Mouse (Mus musculus) megakaryocyte-erythroid progenitor cell, adult 5-6 weeks (primary cell): ENCODE measurements around the gene Sec31a. TPM values are rescaled to one million over a fixed set of nuclear protein-coding genes. Genes with fewer than 3 reads are reported as not detected.

Experiments used
- ATAC-seq: replicated peaks from 2 replicates; pipeline ENCODE4 v1.8.0; 2016; ENCODE audit warnings: mild to moderate bottlenecking, inconsistent platforms; ENCODE audit not compliant: severe bottlenecking, poor library complexity, low FRiP score, low TSS enrichment
- total RNA-seq, 2 experiments: library from RNA; stranded (forward) in 1 of 2; stranded (reverse) in 1 of 2; fragments of 200-1000, 215-1000 nt in 1 of 2; fragments of >200 nt in 1 of 2; fragmentation: Nextera tagmentation in 1 of 2; gene quantifications; 2 replicates each; pipeline ENCODE4 v1.2.3; 2014 to 2017

Gene Sec31a
- total RNA-seq, 2 experiments from 2014 or later: 121 TPM

DNA sequence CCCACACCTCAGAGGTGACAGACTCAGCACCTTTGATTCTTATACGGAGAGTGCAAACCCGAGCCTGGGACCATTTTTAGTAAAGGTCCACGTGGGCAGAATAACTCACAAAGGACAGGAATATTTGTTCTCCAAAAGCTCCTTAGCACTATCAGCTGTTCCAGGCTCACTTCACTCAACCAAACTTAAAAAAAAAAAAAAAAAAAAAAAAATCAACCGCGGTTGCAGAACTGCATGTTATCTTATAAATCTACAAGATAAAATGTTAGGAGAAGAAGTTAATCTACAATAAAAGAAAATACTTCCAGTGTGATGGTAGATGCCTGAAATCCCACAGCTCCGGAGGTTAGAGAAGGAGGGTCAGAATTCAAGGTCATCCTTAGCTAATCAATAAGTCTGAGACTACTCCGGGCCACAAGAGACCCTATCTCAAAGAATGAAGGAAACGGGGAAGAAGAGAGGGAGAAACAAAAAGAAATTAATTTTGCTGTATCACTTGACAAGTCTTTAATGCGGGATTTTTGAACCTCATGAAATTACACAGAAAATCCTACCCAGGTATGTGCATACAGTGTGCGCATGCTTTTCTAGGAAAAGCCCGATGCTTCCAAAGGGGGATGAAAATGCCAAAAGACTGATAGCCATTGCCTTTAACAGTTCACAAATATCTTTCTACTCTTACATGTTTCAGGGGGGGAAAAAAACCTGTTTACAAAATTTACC is 1.4 kb downstream of the Sec31a start:
- ATAC-seq: no peak

DNA sequence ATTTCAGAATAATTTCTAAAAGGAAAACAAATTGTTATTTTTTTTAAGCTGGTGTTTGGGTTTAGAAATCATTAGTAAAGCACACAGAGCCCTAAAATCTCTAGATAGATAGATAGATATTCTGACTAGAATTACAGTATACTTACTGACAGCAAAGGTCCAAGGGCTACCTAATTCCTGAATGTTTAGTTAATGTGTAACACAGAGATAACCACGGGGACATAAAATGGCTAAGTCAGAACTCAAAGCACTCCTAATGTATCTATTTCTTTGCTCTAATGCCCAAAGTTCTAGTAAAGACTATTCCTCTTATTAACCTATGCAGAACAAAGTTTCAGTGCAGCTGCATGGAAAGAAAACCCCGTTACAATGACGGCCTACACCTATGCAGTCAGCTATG is 3.1 kb downstream of the Sec31a start:
- no peak for ATAC-seq

DNA sequence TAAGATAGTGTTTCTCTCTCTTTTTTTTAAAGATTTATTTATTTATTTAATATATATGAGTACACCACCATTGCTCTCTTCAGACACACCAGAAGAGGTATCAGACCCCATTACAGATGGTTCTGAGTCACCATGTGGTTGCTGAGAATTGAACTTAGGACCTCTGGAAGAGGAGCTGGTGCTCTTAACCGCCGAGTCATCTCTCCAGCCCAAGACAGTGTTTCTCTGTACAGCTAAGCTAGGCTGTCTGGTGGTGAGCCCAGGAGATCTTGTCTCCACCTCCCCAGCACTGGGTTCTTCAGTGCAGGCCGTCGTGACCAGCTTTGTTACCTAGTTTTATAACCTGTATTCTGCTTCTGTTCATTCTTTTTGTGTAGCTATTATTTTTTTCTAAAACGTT is 5.8 kb downstream of the Sec31a start:
- no peak for ATAC-seq

DNA sequence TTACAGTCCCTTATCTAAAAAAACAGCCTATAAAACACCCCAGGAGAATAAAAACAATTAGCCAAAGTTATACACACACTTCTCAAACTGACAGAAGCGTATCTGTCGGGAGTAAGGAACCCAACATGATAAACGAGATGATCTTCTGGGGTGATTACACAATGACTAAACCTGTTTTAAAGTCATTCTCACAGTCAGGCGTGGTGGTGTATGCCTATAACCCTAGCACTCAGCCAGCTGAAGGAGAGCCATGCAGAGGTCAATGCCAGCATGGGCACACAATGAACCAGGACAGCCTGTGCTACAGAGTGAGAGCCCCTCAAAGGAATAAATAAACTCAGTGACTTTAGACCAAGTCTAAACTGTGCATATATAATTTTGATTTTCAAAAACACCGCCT is 7.5 kb downstream of the Sec31a start:
- ATAC-seq: no peak; the same call in 1 of the 2 replicates

DNA sequence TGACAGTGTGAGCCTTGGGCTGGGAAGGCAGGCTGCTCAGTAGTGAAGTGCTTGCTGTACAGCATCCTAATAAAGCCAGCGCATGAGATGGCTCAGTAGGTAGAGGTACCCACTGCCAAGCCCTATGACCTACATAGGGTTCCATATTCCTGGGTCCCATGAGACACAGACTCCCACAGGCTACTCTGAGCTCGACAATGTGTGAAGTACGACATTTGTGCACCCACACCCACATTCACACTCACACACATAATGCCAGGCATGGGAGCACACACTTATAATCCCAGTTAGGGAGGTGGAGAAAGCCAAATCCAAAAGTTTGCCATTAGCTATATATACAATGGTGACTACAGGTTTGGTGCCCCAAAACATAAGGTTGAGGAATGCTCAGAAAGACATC is 19.3 kb downstream of the Sec31a start:
- ATAC-seq: no peak

DNA sequence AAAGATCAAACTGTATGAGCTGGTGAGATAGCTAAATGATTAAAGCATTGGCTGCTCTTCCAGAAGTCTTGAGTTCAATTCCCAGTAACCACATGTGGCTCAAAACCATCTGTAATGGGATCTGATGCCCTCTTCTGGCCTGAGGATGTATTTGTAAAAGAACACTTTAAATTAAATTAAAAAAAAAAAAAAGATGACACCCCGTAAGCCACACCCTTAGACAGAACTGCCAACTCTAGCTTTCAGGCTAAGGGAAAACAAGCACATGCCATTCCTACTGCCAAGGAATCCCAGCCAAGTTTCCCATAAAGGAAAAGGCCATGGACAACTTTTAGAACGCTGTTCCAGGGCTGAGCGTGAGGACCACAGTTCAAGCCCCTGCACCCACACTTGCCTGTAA is 22.4 kb downstream of the Sec31a start:
- 0 out of 2 replicates have a peak, but pooled peaks have one; percentile 47 for ATAC-seq

DNA sequence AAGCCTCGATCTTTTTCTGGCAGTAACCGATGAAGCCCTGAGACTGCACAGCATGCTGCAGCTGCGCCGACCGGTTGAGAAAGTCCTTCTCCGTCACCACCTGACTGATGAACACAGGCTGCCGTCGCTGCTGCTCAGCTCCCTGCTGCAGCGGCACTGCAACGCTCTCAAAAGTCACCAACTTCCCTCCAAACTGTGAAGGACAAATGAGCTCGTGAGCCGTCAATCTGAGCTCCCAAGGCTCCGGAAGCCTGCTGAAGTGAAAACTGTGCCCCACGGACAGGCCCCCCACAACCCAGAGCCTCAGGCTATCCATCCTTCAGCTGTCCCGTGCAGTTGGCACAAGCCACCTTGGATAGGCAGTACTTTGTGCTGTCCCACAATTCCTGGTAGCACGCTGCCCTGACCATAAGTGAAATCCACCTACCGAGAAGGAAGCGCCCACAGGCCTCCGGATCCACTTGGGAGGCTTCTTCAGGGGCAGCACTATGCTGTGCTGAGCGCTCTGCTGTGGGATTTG is 23.5 kb downstream of the Sec31a start:
- ATAC-seq: no peak

DNA sequence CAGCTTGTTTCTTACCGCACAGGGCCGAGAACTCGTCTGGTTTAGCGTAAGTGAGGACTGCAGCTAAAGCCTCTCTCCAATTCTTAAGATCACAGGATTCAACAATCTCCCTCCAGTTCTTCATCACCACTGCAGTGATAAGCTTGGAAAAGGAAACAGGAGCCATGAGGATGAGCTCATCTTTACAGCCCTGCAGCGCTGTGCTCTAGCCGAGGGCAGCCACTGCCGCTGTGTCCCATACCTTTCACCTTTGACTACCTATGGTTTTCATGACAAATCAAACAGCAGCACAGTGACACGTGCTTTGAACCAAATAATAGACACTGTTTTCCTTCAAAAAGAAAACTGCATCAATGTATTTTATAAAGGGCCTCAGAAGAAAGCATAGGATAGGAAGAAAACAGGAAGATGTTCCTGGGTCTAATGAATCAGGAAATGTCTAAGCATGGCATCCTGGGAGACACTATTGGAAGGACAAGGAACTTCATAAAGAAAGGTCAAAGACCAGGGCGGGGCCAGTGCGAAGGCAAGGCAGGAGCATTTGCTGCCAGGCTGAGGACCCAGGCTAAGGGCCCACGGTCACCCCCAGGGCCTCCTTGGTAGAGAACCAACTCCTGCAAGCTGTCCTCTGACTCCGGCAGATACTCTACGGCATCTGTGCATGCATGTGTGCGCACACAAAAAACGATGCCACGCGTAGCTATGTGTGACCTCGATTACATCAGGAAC is 32.1 kb downstream of the Sec31a start:
- ATAC-seq: no peak

DNA sequence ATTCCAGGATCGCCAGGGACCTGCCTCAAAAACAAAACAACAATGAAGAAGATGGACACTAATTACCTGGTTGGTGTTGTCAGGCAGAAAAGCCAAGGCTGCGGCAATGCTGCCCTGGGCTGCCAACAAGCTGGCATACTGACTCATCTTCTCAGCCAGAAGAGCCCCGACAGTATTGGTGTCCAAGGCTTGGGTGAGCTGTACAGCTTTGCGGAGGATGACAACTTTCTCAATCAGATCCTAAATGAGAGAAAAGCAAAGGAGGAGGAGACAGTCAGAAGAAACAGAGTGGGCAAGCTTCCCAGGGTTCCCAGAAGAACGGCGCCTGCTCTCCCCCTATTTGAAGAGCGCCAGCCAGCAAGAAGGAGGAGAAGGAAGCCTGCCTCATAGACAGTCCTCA is 34.9 kb downstream of the Sec31a start:
- no peak for ATAC-seq

DNA sequence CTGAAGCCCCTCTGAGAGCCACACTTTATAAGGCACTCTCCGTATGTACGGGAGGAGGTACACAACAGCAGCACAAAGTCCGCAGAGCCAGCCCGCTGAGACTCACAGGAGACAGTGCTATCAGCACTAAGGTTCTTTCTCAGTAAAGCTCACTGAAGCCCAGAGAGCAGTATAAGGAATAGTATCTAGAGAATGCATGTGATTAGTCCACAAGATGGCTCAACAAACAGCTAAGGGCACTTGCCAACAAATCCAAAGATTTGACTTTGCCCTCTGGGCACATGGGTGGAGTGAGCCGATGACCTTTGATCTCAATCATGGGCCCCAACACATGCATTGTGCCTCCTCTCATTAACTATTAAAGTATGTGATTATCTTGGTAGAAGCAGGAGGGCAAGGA is 35.8 kb downstream of the Sec31a start:
- ATAC-seq: no peak

DNA sequence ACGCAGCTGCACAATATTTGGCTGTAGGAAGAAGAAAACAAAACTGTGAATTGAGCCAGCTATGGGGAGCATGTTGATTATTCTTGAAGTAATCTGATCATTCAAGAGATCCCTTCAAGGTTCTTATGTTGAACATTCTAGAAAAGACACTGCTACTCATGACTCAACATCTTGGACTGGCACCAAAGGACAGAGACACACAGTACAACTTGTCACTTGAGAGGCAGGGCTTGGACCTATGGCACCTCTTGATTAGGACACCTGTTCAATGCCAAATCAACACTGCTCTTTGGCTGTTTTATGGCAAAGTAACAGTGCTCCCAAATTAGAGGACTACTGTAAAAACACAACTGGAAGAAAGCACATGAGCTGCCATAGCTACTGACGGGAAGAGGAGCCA is 37.1 kb downstream of the Sec31a start:
- ATAC-seq: no peak

DNA sequence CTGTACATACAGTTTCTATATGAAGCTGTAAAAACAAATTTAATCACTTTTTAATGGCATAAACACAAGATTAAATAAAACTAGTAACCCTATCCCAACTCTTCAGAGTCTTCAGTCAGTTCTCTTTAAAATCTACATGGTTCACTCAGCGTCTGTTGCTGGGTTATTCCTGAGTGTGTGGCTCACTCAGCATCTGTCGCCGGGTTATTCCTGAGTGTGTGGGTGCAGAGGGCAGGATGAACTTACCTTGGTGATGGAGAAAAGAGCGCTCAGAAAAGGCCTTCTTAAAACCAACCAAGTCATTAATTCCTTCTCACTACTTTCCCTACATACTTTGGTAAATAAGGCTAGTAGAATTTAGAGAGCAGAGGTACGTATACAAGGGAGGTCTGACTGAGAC is 37.8 kb downstream of the Sec31a start:
- ATAC-seq: no peak

DNA sequence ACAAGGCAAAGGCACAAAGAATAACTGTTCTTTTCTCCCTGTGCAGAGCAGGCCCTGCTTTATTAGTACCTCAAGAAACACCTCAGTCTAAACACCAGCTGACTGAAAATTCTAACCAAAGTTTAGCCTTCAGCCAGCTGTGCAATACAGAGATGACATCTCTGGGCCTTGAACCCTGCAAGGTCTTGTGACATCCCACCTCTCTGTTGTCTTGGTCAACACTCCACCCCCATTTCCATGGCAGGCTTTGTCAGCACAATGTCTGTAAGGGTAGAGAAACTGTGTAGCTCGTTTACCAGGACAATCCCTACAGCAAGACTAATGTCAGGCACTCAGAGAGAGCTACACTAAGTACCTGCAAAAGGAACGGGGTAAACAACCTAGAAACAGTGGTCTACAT is 38.7 kb downstream of the Sec31a start:
- no peak for ATAC-seq

DNA sequence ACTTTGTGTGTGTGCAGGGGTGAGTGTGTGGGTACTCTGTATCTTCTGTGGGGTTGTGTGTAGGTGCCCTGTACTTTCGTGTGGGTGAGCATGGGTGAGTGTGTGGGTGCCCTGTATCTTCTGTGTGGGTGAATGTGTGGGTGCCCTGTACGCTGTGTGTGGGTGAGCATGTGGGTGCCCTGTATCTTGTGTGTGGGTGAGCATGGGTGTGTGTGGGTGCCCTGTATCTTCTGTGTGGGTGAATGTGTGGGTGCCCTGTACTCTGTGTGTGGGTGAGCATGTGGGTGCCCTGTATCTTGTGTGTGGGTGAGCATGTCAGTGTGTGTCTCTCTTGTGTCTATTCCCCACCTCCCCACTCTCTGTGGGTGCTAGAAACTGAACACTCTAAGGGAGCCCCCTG is 41.3 kb downstream of the Sec31a start:
- no peak for ATAC-seq

DNA sequence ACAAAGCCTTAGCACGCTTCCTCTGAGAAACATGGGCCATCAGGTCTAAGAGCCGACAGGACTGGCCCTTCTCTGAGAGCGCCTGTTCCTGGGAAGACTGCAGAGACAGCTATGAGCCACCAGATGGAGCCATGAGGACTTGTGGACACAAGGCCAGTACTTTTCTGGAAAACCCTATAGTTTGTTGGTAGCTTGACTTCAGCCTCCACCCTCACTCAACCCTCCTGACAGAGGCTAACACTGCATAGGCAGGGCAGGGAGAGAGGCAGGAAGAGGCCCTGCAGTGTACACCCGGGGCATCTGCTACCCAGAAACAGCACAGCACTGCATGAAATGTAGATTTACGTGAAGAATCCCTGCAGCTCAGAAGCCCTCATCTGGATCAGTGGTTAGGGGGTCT is 42.1 kb downstream of the Sec31a start:
- ATAC-seq: peak; percentile 86

DNA sequence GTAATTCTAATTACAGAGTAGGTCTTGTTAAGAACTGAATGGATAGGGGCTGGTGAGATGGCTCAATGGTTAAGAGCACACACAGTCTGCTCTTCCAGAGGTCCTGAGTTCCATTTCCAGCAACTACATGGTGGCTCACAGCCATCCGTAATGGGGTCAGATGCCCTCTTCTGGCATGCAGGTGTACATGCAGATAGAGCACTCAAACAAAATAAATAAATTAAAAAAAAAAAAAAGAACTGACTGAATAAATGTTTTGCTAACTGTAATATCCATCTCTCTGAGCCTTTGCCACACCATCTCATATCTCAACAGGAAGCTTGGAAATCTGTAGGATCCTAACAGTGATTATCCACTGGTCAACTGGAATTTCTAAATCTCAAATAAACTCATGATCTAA is 45.1 kb downstream of the Sec31a start:
- ATAC-seq: no peak

DNA sequence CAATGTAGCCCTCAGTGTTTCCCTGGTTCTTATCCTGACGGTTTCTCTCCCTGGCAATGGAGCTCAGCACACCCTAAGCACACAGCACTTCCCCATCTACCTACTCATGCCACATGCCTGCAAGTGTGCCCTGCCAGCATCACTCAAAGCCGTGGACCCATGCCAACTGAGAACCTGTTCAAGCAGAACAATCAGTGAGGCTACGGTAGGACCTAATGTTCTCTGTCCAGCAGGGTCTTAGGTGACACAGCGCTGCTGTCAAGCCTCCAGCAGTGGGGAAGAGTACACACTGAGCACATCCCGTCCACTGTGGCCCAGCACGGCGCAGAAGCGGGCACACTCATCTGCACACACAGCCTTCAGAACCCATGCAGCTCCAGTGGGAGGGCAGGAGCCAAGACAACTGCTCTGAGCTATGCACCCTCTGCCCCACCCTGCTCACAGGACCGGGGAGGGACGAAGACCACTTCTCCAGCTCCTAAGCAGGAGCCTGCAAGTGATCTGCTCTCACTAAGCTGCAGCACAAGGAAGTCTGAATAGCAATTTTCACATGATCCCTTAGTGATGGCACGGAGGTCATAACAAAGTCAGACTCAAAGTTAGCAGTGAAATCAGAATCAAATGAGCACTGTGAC is 46.1 kb downstream of the Sec31a start:
- ATAC-seq: no peak

DNA sequence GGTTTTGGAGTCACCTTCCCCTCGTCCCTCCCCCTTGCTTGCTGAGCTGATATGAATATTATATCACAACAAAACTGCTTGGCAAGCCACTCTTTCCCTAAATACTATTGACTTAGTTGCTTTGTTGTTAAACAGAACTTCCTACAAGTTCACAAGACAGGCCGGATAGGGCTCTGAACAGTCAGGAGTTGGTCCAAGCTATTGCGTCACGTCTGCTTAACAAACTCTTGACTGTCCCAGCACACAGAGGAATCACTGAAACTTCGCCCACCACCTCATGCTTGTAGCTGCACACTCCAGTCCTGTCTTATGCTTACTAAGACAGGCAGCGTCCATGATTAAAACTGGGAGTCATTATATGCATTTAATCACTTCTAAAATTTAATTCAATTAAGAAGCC is 46.9 kb downstream of the Sec31a start:
- no peak for ATAC-seq

DNA sequence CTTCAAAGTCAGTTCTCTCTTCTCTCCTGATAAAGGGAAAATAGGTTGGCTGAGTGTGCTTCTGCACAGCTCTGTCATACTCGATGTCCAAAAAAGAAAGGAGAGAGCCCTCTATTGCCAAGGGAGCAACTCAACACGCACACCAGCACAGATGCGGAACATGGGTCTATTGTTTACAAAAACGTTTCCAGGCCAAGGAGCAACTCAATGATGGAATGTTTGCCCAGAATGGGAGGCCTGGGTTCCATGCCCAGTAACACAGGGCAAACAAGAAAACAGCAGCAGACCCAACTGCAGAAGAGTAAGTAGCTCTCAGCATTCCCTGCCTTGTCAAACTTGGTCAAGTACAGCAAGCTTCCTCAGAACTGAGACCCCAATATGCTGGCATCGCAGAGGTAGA is 47.5 kb downstream of the Sec31a start:
- no peak for ATAC-seq

DNA sequence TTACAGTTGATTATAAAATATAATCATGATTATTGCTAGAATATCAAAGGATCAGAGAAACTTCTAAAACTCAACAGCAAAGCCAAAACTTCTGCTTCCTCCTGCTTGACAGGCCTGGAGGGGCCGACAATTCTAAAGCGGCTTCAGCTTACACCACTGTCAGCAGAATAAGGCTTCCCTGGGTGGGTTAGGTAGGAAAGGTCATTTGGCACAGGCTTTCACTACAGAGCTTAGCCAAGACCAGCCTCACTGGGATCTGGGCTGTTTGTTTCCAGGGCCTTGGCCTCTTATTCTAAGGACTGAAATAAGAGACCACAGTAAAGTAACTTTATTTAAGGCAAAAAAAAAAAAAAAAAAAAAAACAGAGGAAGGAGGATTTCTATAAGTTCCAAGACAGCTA is 49.0 kb downstream of the Sec31a start:
- ATAC-seq: no peak

DNA sequence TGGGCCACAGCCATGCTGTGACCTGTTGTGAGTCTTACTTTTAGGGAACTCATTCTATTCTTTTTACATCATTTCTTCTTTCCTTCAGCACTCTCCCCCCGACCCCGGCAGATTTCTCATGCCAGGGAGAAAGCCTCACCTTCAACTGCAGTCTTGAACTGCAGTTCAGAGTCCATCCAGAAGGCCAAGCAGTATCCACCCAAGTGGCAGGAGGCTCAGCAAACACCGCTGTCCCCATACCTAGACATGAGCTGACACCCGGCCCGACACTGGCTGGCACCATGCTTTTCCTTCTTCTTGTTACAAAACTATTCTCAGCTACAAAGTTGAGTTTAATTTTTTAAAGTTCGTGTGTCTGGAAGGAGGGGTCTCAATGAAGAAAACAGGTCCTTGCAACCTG is 55.7 kb downstream of the Sec31a start:
- ATAC-seq: no peak
